Comparison of ENCODE assay signal across 14 mouse cellular contexts in genomic region chr2:45219851-45220250, GRCm38 (mm10).
DNase-seq lines count a peak whose midpoint lies in the region; ATAC-seq lines count a peak whose summit lies in the region.
"Had no signal": no experiment of that assay in that cellular context is flagged by ENCODE, and none has a peak within 500 bp of the region (broad histone marks: within the 10 kb centered on the region; RNA-seq: fewer than 3 reads in every experiment).

No protein-coding gene starts in this region.

- ATAC-seq in megakaryocyte, adult 5-6 weeks (ENCODE audit: poor library complexity, severe bottlenecking), result peak; percentile 85
- peak; percentile 41; the same call in 1 of the 2 replicates for ATAC-seq in neutrophil, adult 5-6 weeks (ENCODE audit: extremely low read depth, insufficient number of reproducible peaks, low FRiP score, poor library complexity, severe bottlenecking)
- ATAC-seq: forebrain, embryonic 14.5 days; hindbrain, postnatal 0 days had no signal

- peak; percentile 46 for DNase-seq in layer of hippocampus, adult 11-12 months (ENCODE audit: low spot score)
- DNase-seq in layer of hippocampus, adult 8-10 months (ENCODE audit: low spot score in 2 of 2), result no peak
- peak; percentile 45 for DNase-seq in brain, adult 2 months (ENCODE audit: low read depth, low spot score)
- DNase-seq in urinary bladder, adult 2 months (ENCODE audit: low spot score), result no peak
- no peak for DNase-seq in heart, postnatal 4 days
- DNase-seq: adrenal gland, postnatal 10 days; cerebellum, adult 2 months; cerebellum, postnatal 10 days; embryo, embryonic 11 days; gastrocnemius, postnatal 36 days had no signal

Comparison
In these comparisons a context has a peak if more than half of its experiments do, and no peak if none do; other contexts are left out.
1. DNase-seq: peak in layer of hippocampus, adult 11-12 months (single experiment) and brain, adult 2 months (single experiment); none in layer of hippocampus, adult 8-10 months (0 of 2), urinary bladder, adult 2 months (single experiment) and heart, postnatal 4 days (single experiment).